Mouse (Mus musculus) mature B cell (primary cell): ENCODE measurements around the gene Zfp560.
"Not testable (repeated sequence)": the region's sequence is repeated elsewhere in the genome, so short reads cannot be mapped to it uniquely, and the experiment has no call there.

ENCODE experiments used
- in situ Hi-C: fragments of 300-500 bp; cut with MboI; formaldehyde crosslinking; loops from 2 replicates; pipeline ENCODE4 v1.14.3; 2019

Zfp560 gene

DNA sequence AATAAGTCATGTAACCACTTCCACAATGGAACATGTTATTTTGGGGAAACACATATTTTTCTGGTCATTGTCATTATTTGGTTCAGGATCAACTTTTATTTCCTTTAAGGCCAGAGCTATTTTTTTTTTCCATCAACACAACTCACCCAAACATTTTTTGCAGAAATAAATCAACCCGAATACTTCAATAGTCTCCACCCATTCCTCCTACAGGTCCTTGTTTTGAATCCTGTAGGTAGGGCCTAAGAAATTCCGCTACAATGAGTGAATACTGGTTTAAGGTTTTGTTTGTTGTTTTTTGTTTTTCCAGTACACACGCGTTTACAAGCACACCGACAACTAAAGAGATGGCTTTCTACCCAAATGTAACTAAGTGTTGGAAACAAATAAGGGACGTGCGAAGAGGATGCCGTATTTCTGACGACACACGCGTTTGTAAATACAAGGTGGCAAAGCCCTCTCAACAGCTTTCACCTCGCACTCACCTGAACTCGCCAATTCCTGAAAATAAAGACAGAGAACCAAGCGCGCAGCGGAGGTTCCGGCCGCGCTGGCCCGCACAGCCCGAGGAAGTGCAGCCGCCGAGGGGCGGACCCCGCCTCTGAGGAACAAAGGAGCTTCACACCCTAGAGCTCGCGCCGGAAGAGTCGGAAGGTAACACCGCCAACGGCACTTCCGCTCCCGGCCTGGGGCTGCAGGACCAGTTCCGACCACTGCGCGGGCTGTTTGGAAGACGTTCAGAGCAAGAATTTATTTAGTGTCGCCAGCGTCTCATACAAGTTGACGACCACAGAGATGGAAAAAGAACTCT lies at the start of gene Zfp560:
Gene Zfp560, minus strand, starts transcription at position 646 of the 811 bp plus-strand sequence.
- in situ Hi-C loops = no loop called here

DNA sequence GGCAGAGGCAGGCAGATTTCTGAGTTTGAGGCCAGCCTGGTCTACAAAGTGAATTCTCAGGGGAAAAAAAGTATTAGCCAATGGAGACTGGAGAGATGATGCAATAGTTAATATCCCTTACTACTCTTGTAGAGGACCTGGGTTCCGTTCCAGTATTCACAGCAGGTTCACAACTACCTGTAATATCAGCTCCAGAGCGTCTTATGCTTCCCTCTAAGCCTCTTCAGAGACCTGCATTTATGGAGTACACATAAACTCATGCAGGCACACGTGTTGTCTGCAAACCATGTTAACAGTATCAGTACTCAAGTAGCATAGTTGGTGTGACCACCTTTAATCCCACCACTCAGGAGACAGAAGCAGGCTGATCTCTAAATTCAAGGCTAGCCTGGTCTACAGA lies 45.0 kb upstream of the Zfp560 start:
- in situ Hi-C loops = no loop called here

DNA sequence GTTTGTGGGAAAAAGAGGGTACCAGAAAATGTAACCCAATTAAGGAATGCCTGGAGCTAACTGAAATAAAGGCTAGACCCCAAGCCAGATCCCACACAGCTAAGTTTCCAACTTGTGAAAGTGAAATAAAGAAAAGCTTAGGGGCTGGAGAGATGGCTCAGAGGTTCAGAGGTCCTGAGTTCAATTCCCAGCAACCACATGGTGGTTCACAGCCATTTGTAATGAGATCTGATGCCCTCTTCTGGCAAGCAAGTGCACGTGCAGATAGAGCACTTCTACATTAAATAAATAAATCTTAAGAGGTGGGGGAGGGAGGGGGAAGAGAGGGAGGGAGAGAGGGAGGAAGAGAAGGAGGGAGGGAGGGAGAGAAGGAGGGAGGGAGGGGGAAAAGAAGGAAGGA lies 26.5 kb upstream of the Zfp560 start:
- in situ Hi-C loops = no loop called here

DNA sequence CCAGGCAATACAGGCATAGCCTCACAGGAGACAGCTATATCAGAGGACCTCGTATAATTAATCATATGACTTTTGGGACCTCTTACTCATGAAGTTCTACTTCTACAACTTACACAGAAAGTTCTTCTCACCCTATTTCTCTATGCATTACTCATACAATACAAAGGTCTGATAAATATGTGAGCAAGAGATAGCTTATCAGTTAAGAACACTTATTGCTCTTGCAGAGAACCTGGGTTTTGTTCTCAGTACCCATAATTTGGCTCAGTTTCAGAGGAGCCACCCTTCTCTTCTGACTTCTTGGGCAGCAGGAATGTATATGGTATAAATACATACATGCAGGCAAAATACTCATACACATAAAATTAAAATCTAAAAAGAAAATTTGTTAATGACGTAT lies 24.3 kb upstream of the Zfp560 start:
- in situ Hi-C loops = no loop called here

DNA sequence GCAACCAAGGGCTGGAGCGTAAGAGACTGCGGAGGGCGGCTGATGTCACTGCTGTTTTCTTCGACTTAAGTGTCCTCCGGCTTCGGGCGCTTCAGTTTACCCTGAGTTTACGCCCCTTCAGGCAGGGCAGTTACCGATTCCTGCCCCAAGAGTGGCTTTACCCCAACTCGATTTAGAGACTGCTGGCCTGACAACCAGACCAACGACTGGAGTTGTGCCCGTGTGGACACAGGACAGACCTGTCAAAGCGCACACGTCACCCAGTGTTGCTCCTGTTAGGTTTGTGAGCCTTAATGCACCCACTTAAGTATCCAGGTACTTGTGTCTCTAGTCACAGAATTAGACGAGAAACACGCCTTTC lies 346 bp upstream of the Zfp560 start:
- in situ Hi-C loops = no loop called here

DNA sequence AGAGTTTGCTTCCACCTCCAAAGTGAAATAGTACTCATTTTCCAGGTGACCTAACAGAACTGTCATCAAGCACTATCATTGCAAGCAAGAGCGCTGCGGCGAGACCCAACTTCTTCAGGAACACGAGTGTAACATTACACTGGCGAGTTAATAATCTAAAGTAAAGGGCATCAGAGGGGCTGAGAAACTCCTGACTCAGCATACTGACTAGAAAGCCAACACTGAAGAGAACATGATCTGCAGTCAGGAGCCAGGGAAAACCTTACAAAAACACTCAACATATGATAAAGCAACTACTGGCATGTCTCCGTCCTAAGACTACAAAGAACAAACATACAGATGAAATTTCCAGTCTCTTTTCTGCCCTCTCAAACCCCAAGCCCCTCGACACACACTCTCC lies 1.3 kb downstream of the Zfp560 start:
- in situ Hi-C loops = no loop called here

DNA sequence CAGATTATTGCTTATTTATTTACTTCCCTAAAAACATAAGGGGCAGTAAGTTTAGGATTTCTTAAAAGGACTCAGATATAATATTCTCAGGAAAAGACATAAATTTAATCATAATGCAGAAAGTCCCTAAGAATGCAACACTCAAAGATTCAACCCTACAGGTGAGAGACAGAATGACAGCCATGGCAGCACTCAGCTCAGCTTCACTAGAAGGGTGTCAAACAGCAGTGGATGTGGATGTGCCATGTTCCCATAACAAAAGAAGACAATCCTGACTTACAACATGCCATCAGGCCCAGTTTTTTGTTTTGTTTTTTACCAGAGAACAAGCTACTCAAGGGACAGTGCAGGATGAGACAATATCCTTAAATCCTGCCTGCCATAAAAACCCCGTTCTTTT lies 10.3 kb downstream of the Zfp560 start:
- in situ Hi-C loops = no loop called here

DNA sequence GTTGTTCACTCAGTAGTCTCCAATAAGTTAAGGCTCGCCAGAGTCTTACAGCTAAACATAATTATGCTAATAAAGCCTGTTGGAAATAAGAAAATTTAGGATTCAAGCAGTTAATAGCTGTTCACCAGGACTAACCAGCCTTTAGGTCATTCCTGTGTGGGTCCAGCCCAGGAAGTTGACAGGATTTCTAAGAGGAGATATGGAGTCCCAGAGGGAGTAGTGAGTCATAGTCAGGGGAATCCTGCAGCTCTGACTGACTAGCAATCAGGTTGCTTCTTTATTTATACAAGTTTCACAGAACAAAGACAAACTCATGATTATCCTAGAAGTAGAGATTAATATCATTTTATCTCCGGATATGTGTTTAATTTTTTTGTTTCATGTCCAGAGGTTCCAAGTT lies 17.7 kb downstream of the Zfp560 start:
- in situ Hi-C loops = no loop called here

DNA sequence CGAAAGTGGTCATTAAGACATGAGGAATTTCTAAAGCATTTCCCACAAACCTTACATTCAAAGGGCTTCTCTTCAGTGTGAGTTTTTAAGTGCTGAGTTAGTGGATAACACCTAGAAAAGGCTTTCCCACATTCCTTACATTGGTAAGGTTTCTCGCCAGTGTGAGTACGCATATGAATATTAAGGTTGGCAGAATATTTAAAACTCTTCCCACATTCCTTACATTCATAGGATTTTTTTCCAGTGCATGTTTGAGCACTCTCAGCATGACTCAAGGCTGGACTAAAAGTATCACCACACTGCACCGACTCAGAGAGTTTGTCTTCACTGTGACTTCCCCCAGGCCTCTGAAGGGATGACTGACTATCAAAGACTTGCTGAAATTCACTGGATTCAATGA lies 36.5 kb downstream of the Zfp560 start:
- in situ Hi-C loops = no loop called here

DNA sequence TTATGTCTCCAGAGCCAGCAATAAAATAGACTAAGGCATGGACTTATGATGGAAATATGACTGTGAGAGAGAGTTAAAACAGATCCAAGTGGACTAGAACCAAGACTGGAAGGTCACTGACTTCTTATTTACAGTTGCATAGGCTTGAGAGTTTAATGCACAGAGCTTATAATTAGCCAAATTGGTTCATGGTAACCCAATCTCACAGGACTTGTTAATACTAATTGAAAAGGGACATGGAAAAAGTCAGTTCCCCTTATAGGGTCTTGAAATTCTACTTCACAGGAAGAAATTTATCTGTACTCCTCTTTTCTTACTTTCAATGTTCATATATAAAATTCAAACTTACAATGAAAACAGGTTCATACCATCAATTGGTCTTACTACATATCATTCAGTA lies 49.0 kb downstream of the Zfp560 start, which contains the start of gene Olfr18:
Gene Olfr18, minus strand, starts transcription at position 101 of the 400 bp plus-strand sequence.
- in situ Hi-C loops = no loop called here

DNA sequence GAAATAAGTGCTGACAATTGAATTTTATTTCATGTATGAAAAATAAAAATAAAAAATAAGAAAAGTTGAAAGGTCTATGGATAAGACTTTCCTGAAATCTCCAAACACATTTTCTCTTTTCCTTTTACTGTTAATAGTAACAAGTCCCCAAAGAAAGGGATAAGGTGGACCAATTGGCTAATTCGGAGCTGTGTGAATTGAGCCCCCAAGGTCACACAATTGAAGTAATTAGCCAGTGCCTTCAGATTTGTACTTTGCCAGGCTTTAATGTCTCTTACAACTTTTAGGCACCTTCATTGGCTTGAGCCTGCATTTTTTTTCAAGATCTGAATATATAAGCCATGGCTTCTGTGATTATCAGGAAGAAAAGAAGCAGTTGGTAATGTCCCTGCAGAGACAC lies 86.7 kb downstream of the Zfp560 start, which contains the start of gene Olfr873:
Gene Olfr873, plus strand, starts transcription at position 301 of the 400 bp plus-strand sequence.
- in situ Hi-C loops = no loop called here

DNA sequence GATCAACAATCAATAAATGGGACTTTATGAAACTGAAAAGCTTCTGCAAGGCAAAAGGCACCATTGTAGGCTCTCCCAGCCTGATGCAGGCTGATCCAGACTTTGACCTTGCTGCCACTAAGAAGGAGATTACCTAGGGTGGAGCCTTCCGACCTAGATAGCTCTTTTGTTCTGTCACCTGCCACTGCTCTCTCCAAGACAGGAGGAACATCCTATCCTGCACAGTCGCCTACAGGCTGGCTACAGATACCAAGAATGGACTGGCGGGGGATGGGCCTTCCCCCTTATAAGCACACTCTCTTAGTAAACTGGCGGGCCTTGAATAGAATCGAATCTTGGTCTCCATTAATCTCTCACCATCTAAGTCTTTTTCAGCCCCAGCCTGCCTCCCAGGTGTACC lies 89.4 kb downstream of the Zfp560 start:
- in situ Hi-C loops = not testable (repeated sequence)
